Mouse (Mus musculus) stomach, postnatal 0 days (tissue): ENCODE results near the gene Gls2.

Source experiments
- CTCF ChIP-seq: IDR thresholded peaks from 2 replicates; pipeline ENCODE4 v1.5.1; 2016; ENCODE audit warnings: antibody characterized with exemption, low read depth, mild to moderate bottlenecking, moderate library complexity
- EP300 ChIP-seq: optimal IDR thresholded peaks from 2 replicates; pipeline ENCODE3; 2016; ENCODE audit warnings: antibody characterized with exemption

DNA sequence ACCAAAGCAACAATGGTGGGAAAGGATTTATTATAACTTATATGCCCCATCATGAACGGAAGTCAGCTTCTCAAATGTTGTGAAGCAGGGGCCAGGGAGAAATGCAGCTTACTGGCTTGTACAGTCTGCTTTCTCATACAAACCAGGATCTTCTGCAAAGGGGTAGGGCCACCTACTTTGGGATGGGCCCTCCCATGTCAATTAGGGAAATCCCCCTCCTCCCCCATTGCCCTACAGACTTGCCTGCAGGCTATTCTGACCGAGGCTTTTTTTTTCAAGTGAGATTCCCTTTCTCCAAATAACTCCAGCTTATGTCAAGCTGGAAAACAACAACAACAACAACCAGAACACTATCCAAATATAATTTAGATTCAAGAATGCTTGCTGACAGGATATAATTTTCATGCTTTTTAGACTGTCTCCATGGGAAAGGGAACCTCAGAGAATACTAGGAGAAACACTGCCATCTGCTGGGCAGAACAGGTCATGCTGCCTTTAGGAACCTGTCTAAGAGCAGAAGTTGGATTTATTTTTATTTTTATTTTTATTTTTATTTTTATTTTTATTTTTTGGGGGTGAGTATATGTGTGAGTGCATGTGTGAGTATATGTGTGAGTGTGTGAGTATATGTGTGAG, 5.9 kb upstream of the Gls2 start:
- TF ChIP-seq CTCF (peak; percentile 89), EP300 (no peak)
